Mouse (Mus musculus) testis, adult 2 months (tissue): ENCODE results near the gene Iqch. TPM values are rescaled to one million over a fixed set of nuclear protein-coding genes. Genes with fewer than 3 reads are reported as not detected.

ENCODE experiments used
- H3K27ac ChIP-seq: fragments of 200-500 bp; 2 replicates; pipeline ENCODE4 v1.5.1; 2012; ENCODE audit warnings: low read depth, low read length; ENCODE audit not compliant: control insufficient read depth, insufficient read depth
- H3K27me3 ChIP-seq: fragments of 200-500 bp; 2 replicates; pipeline ENCODE4 v1.6.1; 2012; ENCODE audit warnings: mild to moderate bottlenecking, low read length, moderate library complexity; ENCODE audit not compliant: control insufficient read depth, insufficient read depth
- H3K36me3 ChIP-seq: fragments of 200-500 bp; 2 replicates; pipeline ENCODE4 v1.6.1; 2012; ENCODE audit warnings: mild to moderate bottlenecking, low read length; ENCODE audit not compliant: control insufficient read depth, insufficient read depth
- H3K4me1 ChIP-seq: fragments of 200-500 bp; 2 replicates; pipeline ENCODE4 v1.6.1; 2012; ENCODE audit warnings: low read length; ENCODE audit not compliant: control insufficient read depth, insufficient read depth
- H3K4me3 ChIP-seq: fragments of 200-500 bp; 2 replicates; pipeline ENCODE4 v1.5.1; 2012; ENCODE audit warnings: low read depth, mild to moderate bottlenecking, low read length, moderate library complexity, mixed read lengths; ENCODE audit not compliant: control insufficient read depth
- CTCF ChIP-seq: fragments of 200-500 bp; IDR thresholded peaks from 2 replicates; pipeline ENCODE4 v1.5.1; 2012; ENCODE audit warnings: low read depth, mild to moderate bottlenecking, inconsistent platforms, low read length, moderate library complexity; ENCODE audit not compliant: control insufficient read depth, insufficient read depth, insufficient replicate concordance
- POLR2A ChIP-seq: fragments of 200-500 bp; IDR thresholded peaks from 2 replicates; pipeline ENCODE4 v1.6.1; 2012; ENCODE audit warnings: low read depth, mild to moderate bottlenecking, inconsistent platforms, low read length, moderate library complexity; ENCODE audit not compliant: control insufficient read depth
- polyA plus RNA-seq: library from polyadenylated mRNA; depleted of rRNA; stranded (reverse); fragments of >200 nt; gene quantifications from 2 replicates; pipeline ENCODE4 v1.2.3, GENCODE M21; 2012

Gene Iqch
- polyA plus RNA-seq, 1 experiment: 65.4 TPM

DNA sequence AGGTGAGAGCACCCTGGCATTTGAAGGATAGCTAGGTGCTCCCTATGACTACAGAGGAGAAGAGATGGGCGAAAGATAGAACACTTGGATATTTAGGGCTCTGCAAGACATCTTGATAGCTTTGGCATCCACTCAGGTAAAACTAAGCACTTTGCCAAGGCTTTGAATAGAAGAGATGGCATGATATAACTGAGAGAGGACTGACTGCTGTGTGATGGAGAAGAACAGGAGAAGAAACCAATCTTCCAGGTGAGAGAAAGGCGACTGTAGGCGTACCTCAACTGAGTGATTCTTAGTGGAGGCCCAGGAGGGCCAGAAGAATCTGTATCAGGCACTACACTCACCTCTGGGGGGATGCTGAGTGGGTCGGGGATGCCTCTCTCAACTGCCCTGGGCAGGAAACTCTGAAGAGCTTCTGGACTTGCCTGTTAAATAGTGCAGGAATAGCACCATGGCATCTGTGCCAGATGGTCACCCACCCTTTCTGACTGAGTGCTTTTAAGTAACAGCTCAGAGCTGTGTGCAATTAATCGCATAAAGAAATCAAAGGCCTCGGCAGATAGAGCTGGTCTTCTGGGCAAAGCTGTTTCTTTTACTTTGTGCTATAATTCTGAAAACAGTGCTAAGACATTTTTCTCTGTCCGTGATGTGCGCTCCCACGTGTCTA lies 22.9 kb upstream of the Iqch start:
- Histone ChIP-seq H3K4me1 (no peaks in the 10 kb centered on the region), H3K27me3 (no peaks in the 10 kb centered on the region), H3K4me3 (no peak overlapping the region), H3K36me3 (peaks cover 2% of the 10 kb centered on the region; the same call in 1 of the 2 replicates), H3K27ac (no peak overlapping the region)
- no peak for TF ChIP-seq POLR2A
- TF ChIP-seq CTCF: no peak

GRCm38 (mm10) chr9:63623895-63624569 lies 21.7 kb upstream of the Iqch start:
- no peak overlapping the region for H3K4me3 ChIP-seq
- no peak overlapping the region for H3K27ac ChIP-seq
- H3K36me3 ChIP-seq: peaks cover 2% of the 10 kb centered on the region; the same call in 1 of the 2 replicates
- H3K27me3 ChIP-seq: no peaks in the 10 kb centered on the region
- no peaks in the 10 kb centered on the region for H3K4me1 ChIP-seq
- TF ChIP-seq POLR2A: no peak
- TF ChIP-seq CTCF: no peak

- no peaks in the 10 kb centered on the region; the same call in 1 of the 2 replicates for H3K4me1 ChIP-seq
- H3K27ac ChIP-seq: no peak overlapping the region
- H3K27me3 ChIP-seq: no peaks in the 10 kb centered on the region
- TF ChIP-seq CTCF (no peak), POLR2A (no peak)
- peaks cover 2% of the 10 kb centered on the region; the same call in 1 of the 2 replicates for H3K36me3 ChIP-seq
- no peak overlapping the region for H3K4me3 ChIP-seq
Measured at GRCm38 (mm10) chr9:63617967-63618366, 15.7 kb upstream of the Iqch start.

DNA sequence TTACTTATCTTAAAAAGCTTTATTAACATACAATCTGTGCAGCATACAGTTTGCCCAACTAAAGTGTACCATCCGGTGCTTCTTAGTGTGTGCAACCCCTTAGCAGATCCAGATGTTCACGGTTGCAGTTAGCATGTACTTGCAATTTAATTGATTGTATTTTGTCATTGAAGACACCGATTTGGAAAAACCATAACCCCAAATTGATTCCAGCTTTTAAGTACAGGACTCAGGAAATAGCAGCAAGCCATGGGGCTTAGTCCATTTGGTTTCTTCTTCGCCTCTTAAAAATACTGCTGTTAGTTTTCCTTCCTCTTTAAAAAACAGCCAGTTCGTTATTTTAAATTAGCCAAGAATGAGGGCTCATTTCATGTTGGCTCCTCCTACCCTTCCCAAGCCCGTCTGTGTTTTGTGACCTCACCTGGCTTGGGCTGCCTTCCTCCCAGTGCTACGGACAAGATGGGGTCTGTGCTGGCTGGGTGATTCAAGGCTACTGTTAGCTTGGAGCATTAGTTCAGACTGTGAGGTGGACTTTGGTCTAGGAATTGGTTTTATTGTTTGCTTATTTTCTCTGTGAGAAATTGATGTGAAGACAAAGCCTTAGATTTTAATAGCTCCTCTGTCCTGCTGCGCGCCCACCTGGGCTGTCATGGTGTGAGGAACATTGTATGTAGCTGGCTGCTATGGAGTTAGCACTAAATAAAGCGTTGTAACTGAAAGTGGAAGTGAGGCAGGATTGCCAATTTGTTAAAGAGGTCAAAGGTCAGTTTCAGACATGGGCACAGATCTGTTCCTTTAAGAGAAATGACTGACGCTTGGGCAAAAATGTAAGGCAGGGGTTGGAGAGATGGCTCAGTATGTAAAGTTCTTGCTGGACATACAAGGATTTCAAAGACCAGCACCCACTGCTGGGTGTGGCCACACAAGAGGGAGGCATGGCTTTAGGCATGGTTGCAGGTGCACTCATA lies 12.0 kb upstream of the Iqch start:
- Histone ChIP-seq H3K4me3 (no peak overlapping the region), H3K27ac (no peak overlapping the region), H3K27me3 (no peaks in the 10 kb centered on the region), H3K36me3 (no peaks in the 10 kb centered on the region), H3K4me1 (no peaks in the 10 kb centered on the region; the same call in 1 of the 2 replicates)
- no peak for TF ChIP-seq CTCF
- no peak for TF ChIP-seq POLR2A

GRCm38 (mm10) chr9:63613569-63613968 lies 11.3 kb upstream of the Iqch start:
- Histone ChIP-seq H3K36me3 (no peaks in the 10 kb centered on the region), H3K4me3 (no peak overlapping the region), H3K4me1 (no peaks in the 10 kb centered on the region; the same call in 1 of the 2 replicates), H3K27ac (no peak overlapping the region), H3K27me3 (no peaks in the 10 kb centered on the region)
- TF ChIP-seq POLR2A (no peak), CTCF (no peak)

DNA sequence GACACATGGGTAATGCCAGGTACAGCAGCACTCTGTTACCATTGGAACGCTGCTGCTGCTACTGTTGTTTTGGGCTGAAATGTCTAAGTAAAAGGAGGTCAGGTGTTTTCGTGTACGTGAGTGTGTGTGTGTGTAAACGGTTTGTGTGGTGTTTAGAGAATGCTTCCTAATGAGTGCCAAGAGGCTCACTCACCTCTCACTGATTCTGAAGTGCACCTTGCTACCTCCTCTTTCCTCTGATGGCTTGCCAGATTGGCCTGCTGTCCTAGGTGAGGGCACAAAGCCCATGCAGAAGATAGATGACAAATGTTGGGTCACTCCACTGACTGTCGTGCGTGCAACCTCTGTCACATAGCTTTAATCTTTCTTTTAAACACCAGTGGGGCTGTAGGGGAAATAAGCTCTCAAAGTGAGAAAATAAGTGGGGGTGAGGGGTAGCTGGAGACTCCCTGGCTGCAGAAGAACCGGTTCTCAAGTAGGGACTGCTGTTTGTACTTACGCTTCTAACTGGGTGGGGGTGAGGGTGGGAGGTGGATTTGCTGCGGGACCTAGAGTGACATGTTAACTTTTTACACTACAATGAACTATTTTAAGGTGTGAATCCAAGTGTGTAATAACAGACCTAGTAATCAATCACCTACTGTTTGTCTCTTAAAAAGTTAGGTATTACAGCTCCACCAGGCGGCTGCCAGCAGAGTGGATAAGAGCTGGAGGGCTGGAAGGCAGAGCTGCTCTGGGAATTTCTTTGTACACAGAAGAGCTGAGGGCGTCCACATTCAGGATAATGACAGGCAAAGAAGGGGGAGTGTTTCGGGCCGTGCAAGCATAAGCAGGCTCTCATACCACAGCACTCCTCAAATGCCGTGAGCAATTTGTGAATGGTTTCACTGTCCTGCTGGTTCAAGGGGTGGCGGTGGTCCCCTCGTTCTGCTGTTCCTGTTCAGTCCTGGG lies 10.5 kb upstream of the Iqch start:
- TF ChIP-seq CTCF (no peak), POLR2A (no peak)
- Histone ChIP-seq H3K36me3 (no peaks in the 10 kb centered on the region), H3K27ac (no peak overlapping the region), H3K27me3 (no peaks in the 10 kb centered on the region), H3K4me1 (no peaks in the 10 kb centered on the region; the same call in 1 of the 2 replicates), H3K4me3 (no peak overlapping the region)
